Mouse (Mus musculus) stomach, postnatal 0 days (tissue): ENCODE data around the gene Immp2l. TPM values are rescaled to one million over a fixed set of nuclear protein-coding genes. Genes with fewer than 3 reads are reported as not detected.

Source experiments
- ATAC-seq: fragments of 200-750 bp; cut with Nextera tagmentation; 2 replicates; pipeline ENCODE4 v1.8.0; 2017; ENCODE audit not compliant: low FRiP score, low TSS enrichment
- DNase-seq: peaks from one replicate; pipeline ENCODE4 v3.0.0-alpha.2; 2016; ENCODE audit warnings: low spot score
- H3K27ac ChIP-seq: fragments of 300-500 bp; sonication (generic); replicated peaks from 2 replicates; pipeline ENCODE4 v1.5.1; 2014; ENCODE audit warnings: mild to moderate bottlenecking, control low read depth
- H3K27me3 ChIP-seq: fragments of 300-500 bp; sonication (generic); 2 replicates; pipeline ENCODE4 v1.6.1; 2014; ENCODE audit warnings: low read length; ENCODE audit not compliant: control insufficient read depth, insufficient read depth
- H3K36me3 ChIP-seq: fragments of 300-500 bp; sonication (generic); 2 replicates; pipeline ENCODE4 v1.6.1; 2014; ENCODE audit warnings: low read length, mixed read lengths; ENCODE audit not compliant: control insufficient read depth, insufficient read depth
- H3K4me1 ChIP-seq: fragments of 300-500 bp; sonication (generic); replicated peaks from 2 replicates; pipeline ENCODE4 v1.6.1; 2014; ENCODE audit warnings: antibody characterized with exemption; ENCODE audit not compliant: control insufficient read depth, insufficient read depth
- H3K4me2 ChIP-seq: fragments of 300-500 bp; sonication (generic); replicated peaks from 2 replicates; pipeline ENCODE4 v1.6.1; 2014; ENCODE audit warnings: low read depth, mild to moderate bottlenecking, control low read depth, moderate library complexity
- H3K4me3 ChIP-seq: fragments of 300-500 bp; sonication (generic); 2 replicates; pipeline ENCODE4 v1.5.1; 2014; ENCODE audit warnings: low read depth, low read length, control low read depth
- H3K9ac ChIP-seq: fragments of 300-500 bp; sonication (generic); 2 replicates; pipeline ENCODE4 v1.6.1; 2014; ENCODE audit warnings: mild to moderate bottlenecking, low read length, control low read depth, mixed read lengths
- H3K9me3 ChIP-seq: fragments of 300-500 bp; sonication (generic); 2 replicates; pipeline ENCODE4 v1.6.1; 2016; ENCODE audit warnings: low read length; ENCODE audit not compliant: control insufficient read depth
- CTCF ChIP-seq: IDR thresholded peaks from 2 replicates; pipeline ENCODE4 v1.5.1; 2016; ENCODE audit warnings: antibody characterized with exemption, low read depth, mild to moderate bottlenecking, moderate library complexity
- EP300 ChIP-seq: optimal IDR thresholded peaks from 2 replicates; pipeline ENCODE3; 2016; ENCODE audit warnings: antibody characterized with exemption
- WGBS: fragments of 180-500 bp; shearing (Covaris S2); extraction: QIAGEN DNeasy Blood & Tissue Kit; methylation state at CpG from one replicate; pipeline ENCODE4 v1.1.7; 2014; 5-methylcytosine and 5-hydroxymethylcytosine counted together
- polyA plus RNA-seq: library from polyadenylated mRNA; unstranded; fragments of >200 nt; fragmentation: Nextera tagmentation; extraction: Ambion mirVana; gene quantifications from 2 replicates; pipeline ENCODE4 v1.2.1, GENCODE M21; 2015

Gene Immp2l
- polyA plus RNA-seq, 1 experiment from 2014 or later: 15.0 TPM

GRCm38 (mm10) chr12:41196374-41196773 is 172.5 kb downstream of the Immp2l start:
- H3K4me1 ChIP-seq: no peaks in the 10 kb centered on the region
- H3K27me3 ChIP-seq: no peaks in the 10 kb centered on the region
- no peak overlapping the region for H3K4me2 ChIP-seq
- DNase-seq (no peak), ATAC-seq (no peak)
- no peak for TF ChIP-seq EP300
- no peak for TF ChIP-seq CTCF
- no peaks in the 10 kb centered on the region for H3K9me3 ChIP-seq
- H3K9ac ChIP-seq: no peak overlapping the region
- H3K27ac ChIP-seq: no peak overlapping the region
- H3K36me3 ChIP-seq: no peaks in the 10 kb centered on the region
- 86% methylated on average over 2 of the region's 2 CpGs for WGBS
- H3K4me3 ChIP-seq: no peak overlapping the region

- Histone ChIP-seq H3K4me2 (no peak overlapping the region), H3K4me3 (no peak overlapping the region)
- 32% methylated on average over 1 of the region's 1 CpGs for WGBS
Measured at GRCm38 (mm10) chr12:41215186-41215585, 191.3 kb downstream of the Immp2l start.

GRCm38 (mm10) chr12:41221893-41222292 is 198.0 kb downstream of the Immp2l start:
- ATAC-seq: no peak
- Histone ChIP-seq H3K9ac (no peak overlapping the region), H3K4me2 (no peak overlapping the region)

More at GRCm38 (mm10) chr12:41215186-41215585, 191.3 kb downstream of the Immp2l start:
- no peak for TF ChIP-seq EP300
- no peak for TF ChIP-seq CTCF
- Histone ChIP-seq H3K36me3 (no peaks in the 10 kb centered on the region), H3K27ac (no peak overlapping the region), H3K9ac (no peak overlapping the region), H3K9me3 (no peaks in the 10 kb centered on the region), H3K4me1 (no peaks in the 10 kb centered on the region), H3K27me3 (no peaks in the 10 kb centered on the region)
- ATAC-seq (no peak), DNase-seq (no peak)

GRCm38 (mm10) chr12:41223686-41224085 is 199.8 kb downstream of the Immp2l start:
- H3K36me3 ChIP-seq: no peaks in the 10 kb centered on the region
- no peak overlapping the region for H3K4me3 ChIP-seq
- no peak for TF ChIP-seq CTCF
- TF ChIP-seq EP300: no peak
- ATAC-seq (no peak), DNase-seq (no peak)
- H3K9me3 ChIP-seq: no peaks in the 10 kb centered on the region
- 53% methylated on average over 1 of the region's 1 CpGs for WGBS
- no peak overlapping the region for H3K4me2 ChIP-seq
- no peak overlapping the region for H3K9ac ChIP-seq
- no peak overlapping the region for H3K27ac ChIP-seq
- H3K27me3 ChIP-seq: no peaks in the 10 kb centered on the region
- H3K4me1 ChIP-seq: no peaks in the 10 kb centered on the region

More at GRCm38 (mm10) chr12:41221893-41222292, 198.0 kb downstream of the Immp2l start:
- Histone ChIP-seq H3K36me3 (no peaks in the 10 kb centered on the region), H3K9me3 (no peaks in the 10 kb centered on the region), H3K27me3 (no peaks in the 10 kb centered on the region), H3K27ac (no peak overlapping the region), H3K4me3 (no peak overlapping the region), H3K4me1 (no peaks in the 10 kb centered on the region)
- 63% methylated on average over 3 of the region's 3 CpGs for WGBS
- no peak for TF ChIP-seq EP300
- TF ChIP-seq CTCF: peak; percentile 51
- DNase-seq: no peak

- no peaks in the 10 kb centered on the region for H3K27me3 ChIP-seq
- H3K27ac ChIP-seq: no peak overlapping the region
- DNase-seq (no peak), ATAC-seq (no peak)
- H3K4me1 ChIP-seq: no peaks in the 10 kb centered on the region
- H3K4me2 ChIP-seq: no peak overlapping the region
- H3K9me3 ChIP-seq: no peaks in the 10 kb centered on the region
- WGBS: 87% methylated on average over 4 of the region's 4 CpGs
- H3K36me3 ChIP-seq: no peaks in the 10 kb centered on the region
- no peak overlapping the region for H3K9ac ChIP-seq
- TF ChIP-seq CTCF (no peak), EP300 (no peak)
- no peak overlapping the region for H3K4me3 ChIP-seq
Measured at GRCm38 (mm10) chr12:41224538-41224937, 200.6 kb downstream of the Immp2l start.

GRCm38 (mm10) chr12:41231966-41232365 is 208.1 kb downstream of the Immp2l start:
- ATAC-seq (no peak), DNase-seq (no peak)
- H3K4me2 ChIP-seq: no peak overlapping the region
- H3K4me3 ChIP-seq: no peak overlapping the region
- H3K4me1 ChIP-seq: no peaks in the 10 kb centered on the region
- H3K27ac ChIP-seq: no peak overlapping the region
- no peaks in the 10 kb centered on the region for H3K9me3 ChIP-seq
- no peak overlapping the region for H3K9ac ChIP-seq
- 28% methylated on average over 2 of the region's 2 CpGs for WGBS
- TF ChIP-seq EP300 (no peak), CTCF (no peak)
- H3K27me3 ChIP-seq: no peaks in the 10 kb centered on the region
- no peaks in the 10 kb centered on the region for H3K36me3 ChIP-seq
